Mouse (Mus musculus) urinary bladder, adult 2 months (tissue): ENCODE measurements around the gene Tmbim7. TPM values are rescaled to one million over a fixed set of nuclear protein-coding genes. Genes with fewer than 3 reads are reported as not detected.
"Not testable (repeated sequence)": the region's sequence is repeated elsewhere in the genome, so short reads cannot be mapped to it uniquely, and the experiment has no call there.

Experiments
- DNase-seq: peaks from one replicate; pipeline ENCODE4 v3.0.0; 2022; ENCODE audit warnings: low spot score
- polyA plus RNA-seq: library from polyadenylated mRNA; depleted of rRNA; stranded (reverse); fragments of >200 nt; gene quantifications from 2 replicates; pipeline ENCODE4 v1.2.3, GENCODE M21; 2012; rRNA removed

Gene Tmbim7
- polyA plus RNA-seq: not detected in 2 replicates

DNA sequence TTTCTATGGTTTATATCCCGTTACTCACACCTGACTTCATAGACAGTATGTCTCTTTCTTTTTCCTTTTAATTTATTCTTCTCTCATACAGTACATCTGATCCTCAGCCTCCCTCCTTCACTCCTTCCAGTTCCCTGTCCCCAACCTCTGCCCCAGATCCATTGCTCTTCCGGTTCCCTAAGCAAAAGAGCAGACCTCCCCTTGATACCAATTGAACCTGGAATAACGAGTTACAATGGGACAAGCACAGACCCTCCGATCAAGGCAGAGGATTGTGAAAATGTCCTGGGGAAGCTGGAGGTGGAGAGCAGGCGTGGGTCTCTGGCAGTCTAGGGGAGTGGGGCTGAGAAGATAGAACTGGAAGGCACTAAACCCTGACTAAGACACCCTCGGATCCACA lies at the start of gene Tmbim7:
Gene Tmbim7, plus strand, starts transcription at position 301 of the 400 bp plus-strand sequence.
- no peak for DNase-seq

DNA sequence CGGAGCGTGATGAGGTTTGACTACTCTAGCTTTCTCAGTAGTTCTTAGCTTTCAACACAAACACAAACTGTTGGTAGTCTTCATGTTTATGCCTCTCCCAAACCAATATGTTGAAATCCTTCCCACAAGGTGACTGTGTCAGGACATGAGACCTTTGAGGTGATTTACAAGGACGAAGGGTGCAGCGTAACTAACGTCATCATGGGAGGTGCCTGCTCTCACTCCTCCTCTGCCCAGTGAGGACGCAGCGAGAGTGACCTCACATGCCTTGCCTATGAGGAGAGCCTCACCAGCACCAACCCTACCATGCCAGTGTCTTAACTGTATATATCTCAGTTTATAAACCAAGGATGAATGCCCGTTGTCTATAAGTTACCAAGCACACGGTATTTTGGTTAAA lies 43.9 kb upstream of the Tmbim7 start:
- DNase-seq: no peak

DNA sequence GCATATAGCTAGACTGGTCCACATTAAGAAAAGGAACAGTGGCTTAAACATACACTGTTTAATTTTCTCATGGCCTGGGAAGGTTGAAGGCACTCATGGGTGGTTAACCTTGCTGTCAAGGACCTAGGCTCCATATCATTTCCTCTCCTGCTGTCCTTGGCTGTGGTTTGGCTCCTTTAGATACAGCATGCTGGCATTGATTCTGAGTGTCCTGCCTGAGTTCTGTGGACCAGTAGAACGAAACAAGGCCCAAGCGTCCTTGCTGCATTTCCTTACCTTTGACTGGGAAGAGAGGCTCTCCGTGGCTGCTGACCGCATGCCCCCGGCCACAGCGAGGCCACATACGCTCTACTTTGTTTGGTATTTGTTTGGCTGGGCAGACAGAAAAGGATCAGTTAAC lies 41.7 kb upstream of the Tmbim7 start:
- DNase-seq: no peak

DNA sequence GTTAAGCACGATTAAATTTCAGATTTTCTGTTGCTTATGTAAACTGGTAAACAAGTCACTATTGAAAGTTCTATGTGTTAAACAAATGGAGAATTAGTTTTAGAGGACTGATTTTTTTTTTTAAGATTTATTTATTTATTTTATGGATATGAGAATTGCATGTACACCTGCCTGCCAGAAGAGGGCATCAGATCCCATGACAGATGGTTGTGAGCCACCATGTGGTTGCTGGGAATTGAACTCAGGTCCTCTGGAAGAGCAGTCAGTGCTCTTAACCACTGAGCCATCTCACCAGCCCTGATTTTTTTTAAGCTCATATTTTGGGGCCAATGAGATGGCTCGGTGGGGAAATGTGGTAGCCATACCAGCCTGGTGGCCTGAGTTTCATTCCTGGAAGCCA lies 39.1 kb upstream of the Tmbim7 start:
- DNase-seq: not testable (repeated sequence)

DNA sequence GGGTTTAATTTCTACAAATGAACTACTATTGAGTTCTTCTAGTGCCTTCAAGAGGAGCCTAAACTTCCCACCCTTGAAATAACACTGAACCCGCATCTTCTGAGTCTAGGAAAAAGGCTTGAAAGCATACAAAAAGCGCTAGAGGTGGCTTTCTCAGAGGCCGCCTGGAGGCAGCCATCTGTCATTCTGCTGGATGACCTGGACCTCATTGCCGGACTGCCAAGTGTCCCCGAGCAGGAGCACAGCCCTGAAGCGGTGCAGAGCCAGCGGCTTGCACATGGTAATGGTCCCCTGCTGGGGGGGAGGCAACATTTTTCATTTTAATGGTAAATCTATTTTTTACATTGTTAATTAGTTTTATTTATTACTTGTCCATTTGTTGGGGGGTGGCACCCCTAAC lies 30.5 kb upstream of the Tmbim7 start:
- DNase-seq: no peak

DNA sequence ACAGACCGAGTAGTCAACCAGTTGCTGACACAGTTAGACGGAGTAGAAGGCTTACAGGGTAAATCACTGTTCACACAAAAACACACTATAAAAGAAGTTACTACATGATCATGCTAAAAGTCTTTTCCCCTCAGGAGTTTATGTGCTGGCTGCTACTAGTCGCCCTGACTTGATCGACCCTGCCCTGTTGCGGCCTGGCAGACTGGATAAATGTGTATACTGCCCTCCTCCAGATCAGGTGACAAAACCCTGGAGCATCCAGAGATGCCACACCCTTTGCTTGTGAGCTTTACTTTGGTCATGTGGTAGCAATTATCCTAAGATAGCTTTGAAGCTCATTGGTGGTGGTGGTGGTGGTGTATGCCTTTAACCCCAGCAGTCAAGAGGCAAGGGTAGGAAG lies 20.9 kb upstream of the Tmbim7 start:
- DNase-seq: no peak

DNA sequence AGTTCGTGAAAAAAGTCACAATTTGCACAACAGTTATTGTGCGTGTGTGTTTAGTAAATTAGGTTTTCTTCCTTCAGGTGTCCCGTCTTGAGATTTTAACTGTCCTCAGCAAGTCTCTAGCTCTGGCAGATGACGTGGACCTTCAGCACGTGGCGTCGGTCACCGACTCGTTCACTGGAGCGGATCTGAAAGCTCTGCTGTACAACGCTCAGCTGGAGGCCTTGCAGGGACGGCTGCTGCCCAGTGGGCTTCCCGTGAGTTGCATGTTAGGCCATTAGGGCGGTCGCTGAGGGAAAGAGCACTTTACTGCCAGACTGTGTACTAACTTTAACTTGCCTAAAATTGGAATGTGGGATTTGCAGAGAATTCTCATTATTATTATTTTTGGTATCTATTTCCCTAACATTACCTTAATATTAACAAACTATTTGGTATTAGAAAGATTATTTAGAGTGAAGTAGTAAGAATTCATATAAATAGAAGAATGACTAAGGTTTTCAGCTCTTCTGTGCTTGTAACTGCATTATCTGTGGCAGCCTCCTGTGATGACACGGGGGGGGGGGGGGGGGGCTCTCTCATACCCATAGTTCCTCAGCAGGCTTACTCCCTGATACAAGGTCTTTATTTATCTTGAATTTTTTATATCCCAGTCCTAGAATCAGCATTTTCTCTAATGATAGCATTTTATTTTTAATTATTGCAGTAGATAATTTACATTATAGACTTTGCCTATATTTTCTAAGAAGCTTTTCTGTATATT lies 19.3 kb upstream of the Tmbim7 start:
- DNase-seq: no peak

DNA sequence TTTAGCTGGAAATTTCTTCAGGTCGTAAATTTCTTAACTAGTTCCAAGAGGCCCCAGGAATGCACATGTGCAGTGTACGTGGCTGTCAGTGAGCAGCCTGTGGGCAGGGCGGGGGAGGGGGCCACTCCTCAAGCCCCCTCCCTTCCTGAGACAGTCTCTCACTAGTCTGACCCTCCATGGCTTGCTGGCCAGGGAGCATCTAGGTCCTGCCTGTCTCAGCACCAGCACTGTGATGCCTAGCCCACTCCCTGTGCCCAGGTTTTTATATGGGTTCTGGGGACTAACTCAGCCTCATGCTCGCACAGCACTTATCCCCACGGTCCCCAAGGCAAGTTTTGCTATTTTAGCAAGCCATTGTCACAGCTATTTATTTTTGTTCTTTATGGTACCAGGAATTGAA lies 18.7 kb upstream of the Tmbim7 start:
- DNase-seq: no peak

DNA sequence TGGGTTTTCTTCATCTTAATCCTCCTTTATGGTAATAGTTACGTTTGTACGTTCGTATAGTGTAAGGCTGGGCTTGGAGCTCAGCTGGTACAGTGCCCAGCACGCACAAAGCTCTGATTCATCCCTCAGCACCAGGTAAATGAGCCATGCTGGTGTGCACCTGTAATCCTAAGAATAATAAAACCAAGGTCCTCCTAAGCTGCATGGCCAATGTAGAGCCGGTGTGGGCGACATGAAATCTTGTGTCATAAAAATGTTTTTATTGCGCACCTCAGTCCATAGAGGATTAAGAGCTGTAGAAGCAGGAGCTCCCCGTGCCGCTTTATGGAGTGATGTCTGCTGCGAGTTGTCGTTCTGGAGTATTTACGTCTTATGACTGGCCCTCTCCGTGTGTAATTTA lies 17.7 kb upstream of the Tmbim7 start:
- no peak for DNase-seq

DNA sequence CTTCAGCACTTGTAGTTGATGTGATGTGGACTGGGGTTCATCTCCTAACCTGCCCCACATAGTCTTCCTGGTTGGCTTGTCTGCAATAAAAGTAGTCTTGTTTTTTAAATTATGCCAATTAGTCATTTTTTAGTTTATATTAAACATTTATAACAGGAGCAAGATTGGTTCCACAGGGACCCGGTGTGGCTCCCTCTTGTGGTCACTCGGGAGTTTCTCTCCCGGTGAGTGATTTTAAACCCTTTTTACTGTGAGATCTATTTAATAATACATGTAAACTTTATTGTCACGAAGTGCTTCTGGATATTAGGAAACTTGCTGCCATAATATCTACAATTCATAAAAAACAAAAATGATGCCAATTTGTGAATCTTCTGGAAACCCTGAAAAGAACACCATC lies 17.0 kb upstream of the Tmbim7 start:
- DNase-seq: no peak

DNA sequence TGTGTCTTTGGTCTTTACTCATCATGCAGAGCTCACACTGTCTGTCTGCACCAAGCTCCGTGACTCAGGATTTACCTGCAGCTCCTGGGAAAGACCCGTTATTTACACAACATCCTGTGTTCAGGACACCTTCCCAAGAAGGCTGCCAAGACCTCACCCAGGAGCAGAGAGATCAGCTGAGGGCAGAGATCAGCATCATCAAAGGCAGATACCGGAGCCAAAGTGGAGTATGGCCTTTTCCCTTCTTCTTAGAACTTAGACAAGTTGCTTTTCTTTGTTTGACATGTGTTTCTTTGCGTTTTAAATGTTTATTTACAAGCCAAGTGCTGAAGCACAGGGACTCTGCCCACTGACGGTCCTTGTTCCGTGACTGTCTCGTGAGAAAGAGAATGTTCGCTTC lies 15.7 kb upstream of the Tmbim7 start:
- no peak for DNase-seq

DNA sequence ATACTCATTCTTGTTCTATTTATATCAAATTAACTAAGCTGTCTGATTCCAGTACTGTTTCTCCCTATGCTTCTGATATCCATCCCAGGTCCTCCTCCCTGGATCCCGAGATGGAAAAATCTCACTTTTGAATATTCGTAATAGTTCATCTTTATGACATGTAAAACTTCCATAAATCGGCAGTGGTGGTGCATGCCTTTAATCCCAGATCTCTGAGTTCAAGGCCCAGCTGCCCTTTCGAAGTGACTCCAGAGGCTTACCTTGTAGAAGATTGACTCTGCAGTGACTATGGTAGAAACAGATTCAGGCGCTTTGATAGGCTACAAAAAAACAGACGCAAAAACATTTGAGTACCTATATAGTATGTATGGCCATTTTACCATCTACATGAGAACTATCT lies 6.4 kb upstream of the Tmbim7 start:
- no peak for DNase-seq

DNA sequence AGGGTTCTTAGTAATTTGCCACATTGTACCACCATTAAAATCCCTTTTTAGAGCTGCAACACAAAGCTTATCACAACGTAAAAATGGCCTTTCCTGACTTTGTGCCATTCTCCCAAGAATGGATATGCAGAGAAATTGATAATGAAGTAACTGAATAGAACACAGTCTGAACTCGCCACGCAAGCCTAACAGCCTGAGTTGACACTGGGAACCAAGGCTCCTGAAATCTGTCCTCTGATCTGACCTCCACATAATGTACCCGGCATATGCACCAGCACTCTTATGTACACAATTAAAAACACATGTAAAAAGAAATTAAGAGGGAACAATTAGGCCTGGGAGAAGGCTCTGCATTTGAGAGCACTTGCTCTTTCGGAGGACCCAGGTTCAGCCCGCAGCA lies 5.7 kb upstream of the Tmbim7 start:
- no peak for DNase-seq

DNA sequence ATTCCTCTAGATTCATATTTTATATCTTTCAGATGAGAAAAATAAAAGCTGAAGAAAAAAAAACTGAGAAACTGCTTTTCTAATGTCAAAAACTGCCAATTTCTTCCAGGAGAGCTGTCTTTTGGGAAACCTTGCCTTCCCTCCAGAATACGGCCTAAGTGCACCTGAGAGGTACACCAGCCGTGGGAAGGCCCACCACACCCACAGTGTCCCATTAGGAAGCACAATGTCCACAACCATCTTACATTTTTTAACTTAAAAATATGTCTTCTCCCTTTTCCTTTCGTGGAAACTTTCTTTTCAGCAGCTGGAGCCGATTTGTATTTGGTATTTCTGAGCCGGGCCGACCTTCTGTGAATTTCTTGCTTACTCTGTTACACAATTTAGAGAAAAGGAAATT lies 4.4 kb upstream of the Tmbim7 start:
- DNase-seq: no peak

DNA sequence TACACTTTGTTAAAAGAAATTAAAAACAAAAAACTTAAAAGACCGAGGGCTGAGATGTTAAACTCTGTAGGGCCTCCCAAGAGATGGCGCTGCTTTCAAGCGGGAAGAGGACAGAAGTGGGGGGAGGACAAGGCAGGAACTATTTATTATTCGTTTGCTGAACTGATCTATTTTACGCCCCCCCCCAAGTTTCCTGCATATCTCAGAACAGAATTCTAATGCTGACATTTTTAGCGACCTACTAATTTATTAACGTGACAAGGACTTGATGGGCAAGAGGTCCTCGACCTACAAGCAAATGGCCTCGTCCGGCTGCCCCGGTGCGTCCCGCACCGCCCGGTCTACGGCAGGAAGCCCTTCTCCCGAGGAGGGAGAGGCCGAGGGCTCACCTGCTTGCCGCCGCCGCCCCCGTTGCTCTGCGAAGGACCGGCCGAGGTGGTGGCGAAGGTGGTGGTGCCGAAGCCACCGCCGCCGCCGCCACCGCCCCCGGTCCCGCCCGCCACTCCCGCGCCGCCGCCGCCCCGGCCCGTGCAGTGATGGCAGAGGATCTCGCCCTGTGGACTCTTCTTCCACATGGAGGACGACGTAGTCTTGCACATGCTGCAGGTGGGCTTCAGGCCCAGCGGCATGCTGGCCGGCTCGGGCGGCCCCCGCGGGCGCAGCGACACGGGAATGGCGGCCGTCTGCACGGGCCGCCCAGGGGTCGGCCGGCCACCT lies 3.8 kb upstream of the Tmbim7 start:
- DNase-seq: no peak

DNA sequence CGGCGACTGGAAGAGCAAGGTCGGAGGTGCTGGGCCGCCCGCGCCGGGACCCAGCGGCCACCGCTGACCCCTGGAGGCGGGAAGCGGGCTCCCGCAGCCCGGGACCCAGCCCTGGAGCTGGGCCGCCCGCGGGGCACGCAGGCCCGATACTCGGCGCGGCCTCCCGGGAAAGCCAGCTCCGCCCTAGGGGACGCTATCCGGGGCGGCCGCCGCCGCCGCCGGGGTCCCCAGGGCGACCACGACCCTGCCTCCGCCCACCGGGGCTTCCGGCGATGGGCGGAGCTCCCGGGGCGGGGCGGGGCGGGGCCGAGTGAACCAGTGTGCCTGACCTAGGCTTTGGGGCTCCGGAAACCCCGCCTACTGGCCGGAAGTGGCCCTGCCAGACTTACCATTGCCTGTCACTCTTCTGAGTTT lies 3.3 kb upstream of the Tmbim7 start:
- DNase-seq: peak; percentile 68

DNA sequence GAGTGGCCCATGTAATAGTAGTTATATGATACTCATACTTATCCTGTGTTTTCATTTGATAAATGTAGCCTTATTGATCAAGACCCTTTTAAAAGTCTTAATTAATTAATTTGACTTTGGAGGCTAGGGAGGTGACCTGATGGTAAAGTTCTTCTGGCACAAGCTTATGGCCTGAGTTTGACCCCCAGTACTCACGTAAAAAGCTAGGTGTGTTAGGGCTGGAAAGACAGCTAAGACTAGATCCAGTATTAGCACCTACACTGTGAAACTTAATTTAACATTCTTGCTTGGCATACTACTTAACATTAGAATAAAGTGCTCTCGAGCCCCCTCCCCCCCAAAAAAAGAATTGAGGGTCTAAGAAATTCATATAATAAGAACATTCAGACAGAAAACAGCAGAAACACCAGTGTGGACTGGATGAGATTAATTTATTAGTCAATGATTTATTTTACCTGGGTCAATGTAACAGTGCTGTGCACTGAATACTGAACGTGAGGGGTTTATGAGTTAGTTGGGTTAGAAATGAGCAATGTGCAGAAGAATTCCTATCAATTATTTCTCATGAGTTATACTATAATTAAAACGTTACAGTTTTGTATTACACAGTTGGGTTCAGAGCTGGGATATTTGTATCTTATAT lies 2.7 kb upstream of the Tmbim7 start:
- DNase-seq: no peak

DNA sequence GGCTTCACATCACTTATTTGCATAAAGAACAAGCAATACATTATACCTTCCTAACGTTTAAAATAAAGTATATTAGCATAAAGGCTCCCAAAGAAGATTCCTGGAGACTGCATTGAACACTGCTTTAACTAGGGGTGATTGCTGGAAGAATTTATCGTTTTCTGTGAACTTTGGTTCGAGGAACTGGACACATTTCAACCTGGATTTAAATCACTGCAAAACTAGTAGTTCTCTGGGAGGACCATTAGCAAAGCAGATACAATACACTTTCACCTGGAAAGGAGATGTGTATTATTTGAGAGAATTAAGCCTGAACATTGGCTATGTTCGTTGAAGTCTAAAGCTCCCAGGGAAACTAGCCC lies 2.2 kb upstream of the Tmbim7 start:
- DNase-seq: no peak

DNA sequence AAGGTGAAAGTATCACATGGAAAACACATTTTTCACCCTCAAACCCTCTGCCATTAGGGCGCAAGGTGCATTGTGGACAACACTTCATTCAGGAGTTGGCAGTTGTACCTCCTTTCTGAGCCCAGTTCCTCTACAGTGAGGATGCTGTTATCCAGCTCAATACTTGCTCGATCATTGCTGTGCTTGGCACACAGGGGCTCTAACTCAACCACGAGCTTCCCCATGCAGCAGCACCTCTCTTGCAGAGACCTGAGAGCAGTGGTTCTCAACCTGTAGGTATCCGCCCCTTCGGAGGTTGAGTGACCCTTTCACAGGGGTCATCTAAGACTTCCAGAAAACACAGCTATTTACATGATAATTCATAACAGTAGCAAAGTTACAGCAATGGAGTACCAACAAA lies 640 bp downstream of the Tmbim7 start:
- no peak for DNase-seq

DNA sequence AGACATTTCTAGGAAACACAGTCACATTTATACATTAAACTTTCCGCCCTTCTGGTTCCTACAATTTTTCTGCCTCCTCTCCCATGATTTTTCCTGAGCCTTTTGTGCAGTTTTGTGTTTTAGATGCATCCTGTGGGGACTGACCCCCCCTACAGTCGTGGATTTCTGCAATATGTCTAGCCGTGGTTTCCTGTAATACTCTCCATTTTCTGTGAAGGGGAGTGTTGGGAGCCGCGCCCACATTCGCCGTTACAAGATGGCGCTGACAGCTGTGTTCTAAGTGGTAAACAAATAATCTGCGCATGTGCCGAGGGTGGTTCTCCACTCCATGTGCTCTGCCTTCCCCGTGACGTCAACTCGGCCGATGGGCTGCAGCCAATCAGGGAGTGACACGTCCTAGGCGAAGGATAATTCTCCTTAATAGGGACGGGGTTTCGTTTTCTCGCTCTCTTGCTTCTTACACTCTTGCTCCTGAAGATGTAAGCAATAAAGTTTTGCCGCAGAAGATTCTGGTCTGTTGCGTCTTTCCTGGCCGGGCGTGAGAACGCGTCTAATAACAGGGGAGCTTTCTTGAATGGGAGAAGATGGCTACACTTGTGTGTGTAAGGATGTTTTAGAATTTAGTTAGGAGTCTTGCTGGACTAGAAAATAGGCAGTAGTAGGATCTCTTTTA lies 2.1 kb downstream of the Tmbim7 start:
- not testable (repeated sequence) for DNase-seq

DNA sequence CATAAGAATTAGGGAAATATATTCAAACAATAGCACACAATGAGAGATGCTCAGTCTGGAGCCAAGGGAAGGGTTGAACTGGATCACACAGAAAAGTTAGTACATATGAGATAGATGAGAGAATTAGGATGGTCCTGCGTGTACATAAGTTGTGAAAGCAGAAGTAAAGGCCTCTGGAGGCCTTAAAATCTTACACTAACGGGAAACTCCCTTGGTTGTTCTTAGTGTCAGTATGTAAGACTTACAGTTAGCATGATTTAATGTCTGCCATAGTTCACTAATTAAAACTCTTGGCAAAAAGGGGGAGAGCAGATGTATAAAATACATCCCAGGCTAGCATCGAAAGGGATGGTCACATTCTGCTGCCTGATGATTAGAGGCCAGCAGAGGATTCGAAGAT lies 2.8 kb downstream of the Tmbim7 start:
- DNase-seq: no peak

DNA sequence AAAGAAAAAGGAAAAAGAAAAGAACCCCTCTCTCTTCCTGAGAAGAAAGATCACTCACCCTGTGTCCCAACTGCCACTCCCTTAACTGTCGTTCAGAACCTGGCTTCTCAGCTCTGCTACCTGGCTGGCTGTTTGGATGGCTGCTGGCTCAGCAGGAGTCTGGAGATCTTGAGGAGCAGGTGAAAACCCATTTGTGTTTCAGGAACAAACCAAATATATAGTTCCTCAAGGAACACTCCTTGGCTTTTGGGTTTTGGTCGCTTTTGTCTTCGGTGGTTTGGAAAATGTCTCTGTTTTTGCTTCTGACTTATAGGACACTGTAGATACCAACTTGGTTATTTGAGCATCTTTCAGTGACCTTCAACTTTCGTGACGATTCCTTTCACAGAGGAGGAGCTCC lies 6.1 kb downstream of the Tmbim7 start, which contains the start of gene Gatad1:
Gene Gatad1, minus strand, starts transcription at position 101 of the 400 bp plus-strand sequence.
- DNase-seq: no peak
